Mouse (Mus musculus) gastrocnemius, postnatal 36 days (tissue): Measurements from ENCODE around the gene Sap25. TPM values are rescaled to one million over a fixed set of nuclear protein-coding genes. Genes with fewer than 3 reads are reported as not detected.

Experiments
- DNase-seq, 2 experiments: peaks; one replicate each; pipeline ENCODE4 v3.0.0; 2022
- intact Hi-C: fragments of 180-260 bp; cut with DNase I; formaldehyde crosslinking; loops from one replicate; pipeline ENCODE4 v1.15.1; 2025
- total RNA-seq, 2 experiments: library from RNA; stranded (reverse); gene quantifications; 2 replicates each; pipeline ENCODE4 v1.2.3; 2021

Sap25 gene
- total RNA-seq, 2 experiments from 2014 or later = 2.3 to 2.7 TPM

GRCm38 (mm10) chr5:137689974-137690373 lies 48.8 kb downstream of the Sap25 start:
- DNase-seq = no peak
- intact Hi-C loops = no loop called here

- intact Hi-C loops = no loop called here
- DNase-seq = no peak
These were observed 49.4 kb downstream of the Sap25 start for GRCm38 (mm10) chr5:137690531-137690930.

- DNase-seq = no peak
- intact Hi-C loops = no loop called here
These were observed 50.7 kb downstream of the Sap25 start for GRCm38 (mm10) chr5:137691881-137692280.

Other genes with a start within 250 kb of the Sap25 start
- gene Zan, start 164.3 kb upstream of the Sap25 start, total RNA-seq = under 1 TPM; 0.02 to 0.03 TPM
- gene Pop7, start 138.8 kb upstream of the Sap25 start, total RNA-seq = 1 to 10 TPM; 8.6 to 9.9 TPM
- 10 to 100 TPM; 17.4 to 23.4 TPM for gene Gigyf1, start 122.8 kb upstream of the Sap25 start, total RNA-seq
- gene Epo, start 108.1 kb upstream of the Sap25 start, total RNA-seq = not detected
- 100 to 1,000 TPM; 107 to 129 TPM for gene Gnb2, start 107.8 kb upstream of the Sap25 start, total RNA-seq
- gene Actl6b, start 87.8 kb upstream of the Sap25 start, total RNA-seq = not detected
- not detected for gene Tfr2, start 71.5 kb upstream of the Sap25 start, total RNA-seq
- gene Mospd3, start 40.3 kb upstream of the Sap25 start, total RNA-seq = 10 to 100 TPM in 1 of 2 experiments, 1 to 10 TPM in 1; 9.6 to 13.7 TPM
- 10 to 100 TPM; 57.1 to 66.1 TPM for gene Pcolce, start 27.6 kb upstream of the Sap25 start, total RNA-seq
- gene Fbxo24, start 12.3 kb upstream of the Sap25 start, total RNA-seq = not detected
- gene Lrch4, start 12.2 kb upstream of the Sap25 start, total RNA-seq = 10 to 100 TPM; 13.6 to 13.8 TPM
- gene Gm20605, start 12.2 kb upstream of the Sap25 start, total RNA-seq = 1 to 10 TPM; 2.0 to 2.9 TPM
- under 1 TPM; 0.47 to 0.48 TPM for gene Irs3, start 4.4 kb downstream of the Sap25 start, total RNA-seq
- gene Agfg2, start 43.4 kb downstream of the Sap25 start, total RNA-seq = 1 to 10 TPM; 3.8 to 4.6 TPM
- under 1 TPM; 0.20 to 0.28 TPM for gene Nyap1, start 100.3 kb downstream of the Sap25 start, total RNA-seq
- gene Tsc22d4, start 104.4 kb downstream of the Sap25 start, total RNA-seq = 10 to 100 TPM; 52.2 to 55.6 TPM
- 1 to 10 TPM; 5.6 to 7.9 TPM for gene Ppp1r35, start 137.5 kb downstream of the Sap25 start, total RNA-seq
- gene Mepce, start 146.3 kb downstream of the Sap25 start, total RNA-seq = 10 to 100 TPM; 20.8 to 25.2 TPM
- gene Zcwpw1, start 146.5 kb downstream of the Sap25 start, total RNA-seq = under 1 TPM in 1 of 2 experiments, not detected in 1; 0.17 TPM
- gene Pilra, start 194.9 kb downstream of the Sap25 start, total RNA-seq = under 1 TPM; 0.10 to 0.59 TPM
- gene Pilrb1, start 216.8 kb downstream of the Sap25 start, total RNA-seq = not detected
- gene Pilrb2, start 230.5 kb downstream of the Sap25 start, total RNA-seq = under 1 TPM in 1 of 2 experiments, not detected in 1; 0.23 TPM